Mouse (Mus musculus) intestine, embryonic 15.5 days (tissue): Measurements from ENCODE around the gene Hist1h3f. TPM values are rescaled to one million over a fixed set of nuclear protein-coding genes. Genes with fewer than 3 reads are reported as not detected.
"Not testable (repeated sequence)": the region's sequence is repeated elsewhere in the genome, so short reads cannot be mapped to it uniquely, and the experiment has no call there.

Source experiments
- ATAC-seq: fragments of 200-750 bp; cut with Nextera tagmentation; 2 replicates; pipeline ENCODE4 v1.8.0; 2017; ENCODE audit warnings: moderate TSS enrichment, moderate library complexity
- H3K27ac ChIP-seq: fragments of 300-500 bp; sonication (generic); 2 replicates; pipeline ENCODE4 v1.5.1; 2015; ENCODE audit warnings: mild to moderate bottlenecking, inconsistent platforms
- H3K27me3 ChIP-seq: fragments of 300-500 bp; sonication (generic); replicated peaks from 2 replicates; pipeline ENCODE4 v1.6.1; 2015; ENCODE audit warnings: inconsistent platforms
- H3K36me3 ChIP-seq: fragments of 300-500 bp; sonication (generic); 2 replicates; pipeline ENCODE4 v1.6.1; 2015; ENCODE audit warnings: inconsistent platforms
- H3K4me1 ChIP-seq: fragments of 300-500 bp; sonication (generic); replicated peaks from 2 replicates; pipeline ENCODE4 v1.6.1; 2015; ENCODE audit warnings: inconsistent platforms
- H3K4me2 ChIP-seq: fragments of 300-500 bp; sonication (generic); replicated peaks from 2 replicates; pipeline ENCODE4 v1.6.1; 2015; ENCODE audit warnings: mild to moderate bottlenecking, inconsistent platforms
- H3K4me3 ChIP-seq: fragments of 300-500 bp; sonication (generic); replicated peaks from 2 replicates; pipeline ENCODE4 v1.5.1; 2015; ENCODE audit warnings: inconsistent platforms
- H3K9ac ChIP-seq: fragments of 300-500 bp; sonication (generic); 2 replicates; pipeline ENCODE4 v1.6.1; 2015; ENCODE audit warnings: inconsistent platforms
- H3K9me3 ChIP-seq: fragments of 300-500 bp; sonication (generic); 2 replicates; pipeline ENCODE4 v1.6.1; 2016; ENCODE audit warnings: inconsistent platforms
- WGBS: fragments of 180-500 bp; shearing (Covaris S2); methylation state at CpG from one replicate; pipeline ENCODE4 v1.1.7; 2015; 5-methylcytosine and 5-hydroxymethylcytosine counted together
- polyA plus RNA-seq: library from polyadenylated mRNA; unstranded; fragments of >200 nt; fragmentation: Nextera tagmentation; extraction: Ambion mirVana; gene quantifications from 2 replicates; pipeline ENCODE4 v1.2.1, GENCODE M21; 2015

Gene Hist1h3f
- polyA plus RNA-seq, 1 experiment from 2014 or later = 0.97 TPM

GRCm38 (mm10) chr13:23574546-23575170 is 30.8 kb downstream of the Hist1h3f start:
- H3K27ac ChIP-seq = peak overlapping the region; percentile 81; the same call in 1 of the 2 replicates
- not testable (repeated sequence) for H3K36me3 ChIP-seq, H3K4me1 ChIP-seq, H3K4me3 ChIP-seq, ATAC-seq, H3K27me3 ChIP-seq, H3K9me3 ChIP-seq
- 2% methylated on average over 12 of the region's 39 CpGs for WGBS
- 0 out of 2 replicates have a peak overlapping the region, but pooled peaks have one; percentile 41 for H3K9ac ChIP-seq
- H3K4me2 ChIP-seq = peak overlapping the region; percentile 52

GRCm38 (mm10) chr13:23575271-23575851 is 31.5 kb downstream of the Hist1h3f start, which contains the start of gene Hist1h3d:
TSS of gene Hist1h3d (plus strand) at chr13:23575763.
- no peaks in the 10 kb centered on the region for H3K27me3 ChIP-seq
- WGBS = under 1% methylated on average over 18 of the region's 18 CpGs

GRCm38 (mm10) chr13:23575864-23576313 is 32.0 kb downstream of the Hist1h3f start:
- not testable (repeated sequence) for ATAC-seq, H3K36me3 ChIP-seq, H3K27me3 ChIP-seq, H3K4me1 ChIP-seq, H3K9me3 ChIP-seq
- peak overlapping the region; percentile 84 for H3K27ac ChIP-seq
- peak overlapping the region; percentile 69 for H3K4me2 ChIP-seq
- WGBS = 0% methylated on average over 20 of the region's 40 CpGs
- H3K9ac ChIP-seq = peak overlapping the region; percentile 65
- peak overlapping the region; percentile 42 for H3K4me3 ChIP-seq

More at GRCm38 (mm10) chr13:23575271-23575851, 31.5 kb downstream of the Hist1h3f start, which contains the start of gene Hist1h3d:
- Histone ChIP-seq H3K9me3 (no peaks in the 10 kb centered on the region), H3K36me3 (no peaks in the 10 kb centered on the region), H3K4me3 (peak within 1 kb of the TSS; percentile 42), H3K27ac (peak within 1 kb of the TSS; percentile 84), H3K9ac (peak within 1 kb of the TSS; percentile 65), H3K4me1 (no peaks in the 10 kb centered on the region), H3K4me2 (peak within 1 kb of the TSS; percentile 69)
- ATAC-seq = peak; percentile 61

DNA sequence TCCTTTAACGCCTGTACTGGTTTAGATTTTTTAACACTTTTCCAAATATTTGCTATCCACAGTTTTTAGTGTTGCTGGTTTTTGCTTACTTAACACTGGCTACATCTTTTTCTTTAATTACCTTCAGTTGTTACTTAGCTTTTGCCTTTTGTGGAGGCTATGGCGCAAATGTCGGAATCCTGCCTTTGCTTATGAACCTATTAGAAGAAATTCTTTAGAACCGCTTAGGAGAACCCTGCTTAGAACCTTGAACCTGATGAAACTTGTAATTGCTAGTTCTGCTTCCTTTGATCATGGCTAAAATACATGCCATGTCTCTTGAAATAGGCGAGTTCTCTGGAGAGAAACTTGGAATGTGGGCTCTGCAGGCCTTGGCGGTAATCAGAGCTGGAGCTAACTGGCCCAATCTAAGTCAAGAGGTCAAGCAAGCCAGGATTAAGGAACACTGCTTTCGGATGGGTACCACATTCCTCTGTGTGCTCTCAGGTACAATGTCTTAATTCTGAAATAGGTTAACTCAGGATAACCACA is 32.6 kb downstream of the Hist1h3f start:
- peak overlapping the region; percentile 42 for H3K4me3 ChIP-seq
- peak overlapping the region; percentile 65 for H3K9ac ChIP-seq
- H3K36me3 ChIP-seq = no peaks in the 10 kb centered on the region
- peak overlapping the region; percentile 69 for H3K4me2 ChIP-seq
- H3K9me3 ChIP-seq = no peaks in the 10 kb centered on the region
- H3K4me1 ChIP-seq = no peaks in the 10 kb centered on the region
- ATAC-seq = no peak
- peak overlapping the region; percentile 84 for H3K27ac ChIP-seq
- 8% methylated on average over 7 of the region's 7 CpGs for WGBS
- H3K27me3 ChIP-seq = no peaks in the 10 kb centered on the region

- H3K27ac ChIP-seq = peak overlapping the region; percentile 84
- H3K27me3 ChIP-seq = no peaks in the 10 kb centered on the region
- H3K4me1 ChIP-seq = 0 out of 2 replicates have a peak, but pooled peaks cover 3% of the 10 kb centered on the region
- peak overlapping the region; percentile 69 for H3K4me2 ChIP-seq
- peak overlapping the region; percentile 65; the same call in 1 of the 2 replicates for H3K9ac ChIP-seq
- H3K9me3 ChIP-seq = no peaks in the 10 kb centered on the region
- WGBS = 31% methylated on average over 6 of the region's 6 CpGs
- ATAC-seq = no peak
- no peaks in the 10 kb centered on the region for H3K36me3 ChIP-seq
- peak overlapping the region; percentile 42 for H3K4me3 ChIP-seq
Measured at GRCm38 (mm10) chr13:23576906-23577639, 33.2 kb downstream of the Hist1h3f start.

GRCm38 (mm10) chr13:23577835-23578234 is 34.0 kb downstream of the Hist1h3f start:
- Histone ChIP-seq H3K4me2 (no peak overlapping the region), H3K9me3 (no peaks in the 10 kb centered on the region), H3K4me3 (no peak overlapping the region), H3K4me1 (peaks cover 6% of the 10 kb centered on the region; the same call in 1 of the 2 replicates), H3K9ac (no peak overlapping the region), H3K36me3 (no peaks in the 10 kb centered on the region), H3K27me3 (no peaks in the 10 kb centered on the region), H3K27ac (no peak overlapping the region)
- 92% methylated on average over 1 of the region's 1 CpGs for WGBS
- no peak for ATAC-seq

GRCm38 (mm10) chr13:23581408-23582218 is 37.8 kb downstream of the Hist1h3f start, which contains the start of gene Hist1h4d:
TSS of gene Hist1h4d (plus strand) at chr13:23581598.
- peak; percentile 92 for ATAC-seq
- no peaks in the 10 kb centered on the region for H3K36me3 ChIP-seq

GRCm38 (mm10) chr13:23582219-23583056 is 38.6 kb downstream of the Hist1h3f start:
- Histone ChIP-seq H3K36me3 (no peaks in the 10 kb centered on the region), H3K27ac (peak overlapping the region; percentile 86), H3K9ac (peak overlapping the region; percentile 62), H3K4me2 (peak overlapping the region; percentile 75), H3K4me3 (peak overlapping the region; percentile 51), H3K4me1 (peaks cover 16% of the 10 kb centered on the region; the same call in 1 of the 2 replicates), H3K9me3 (no peaks in the 10 kb centered on the region), H3K27me3 (no peaks in the 10 kb centered on the region)
- 11% methylated on average over 6 of the region's 6 CpGs for WGBS
- ATAC-seq = no peak

More at GRCm38 (mm10) chr13:23581408-23582218, 37.8 kb downstream of the Hist1h3f start, which contains the start of gene Hist1h4d:
- H3K27me3 ChIP-seq = no peaks in the 10 kb centered on the region
- H3K9me3 ChIP-seq = no peaks in the 10 kb centered on the region
- H3K4me3 ChIP-seq = peak within 1 kb of the TSS; percentile 51
- H3K4me1 ChIP-seq = peaks cover 14% of the 10 kb centered on the region; the same call in 1 of the 2 replicates
- H3K9ac ChIP-seq = peak within 1 kb of the TSS; percentile 62
- peak within 1 kb of the TSS; percentile 75 for H3K4me2 ChIP-seq
- H3K27ac ChIP-seq = peak within 1 kb of the TSS; percentile 86
- WGBS = under 1% methylated on average over 43 of the region's 43 CpGs

DNA sequence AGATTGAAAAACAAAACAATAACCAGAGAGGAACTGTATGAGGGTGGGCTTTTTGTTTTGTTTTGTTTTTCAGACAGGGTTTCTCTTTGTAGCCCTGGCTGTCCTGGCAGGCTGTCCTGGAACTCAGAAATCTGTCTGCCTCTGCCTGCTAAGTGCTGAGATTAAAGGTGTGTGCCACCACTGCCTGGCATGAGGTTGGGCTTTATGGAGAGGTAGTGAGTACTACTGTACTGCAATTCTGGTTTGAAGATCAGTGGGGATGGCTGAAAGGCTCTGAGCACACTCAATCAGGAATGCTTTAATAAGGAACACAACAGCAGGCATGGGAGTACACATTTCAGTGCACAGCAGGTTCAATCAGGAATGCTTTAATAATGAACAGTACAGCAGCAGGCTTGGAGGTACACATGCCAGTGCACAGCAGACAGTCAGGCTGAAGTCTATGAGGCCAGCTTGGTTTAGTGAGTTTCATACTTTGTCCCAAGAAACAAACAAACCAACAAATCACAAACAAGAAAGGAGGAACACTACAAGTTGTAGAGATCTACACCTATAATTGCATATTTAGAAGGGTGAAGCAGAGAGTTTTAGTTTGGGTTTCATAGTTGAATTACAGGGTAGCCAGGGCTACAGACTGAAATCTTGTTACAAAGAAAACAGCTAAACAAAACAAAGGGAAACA is 39.7 kb downstream of the Hist1h3f start:
- H3K9ac ChIP-seq = no peak overlapping the region
- peaks cover 16% of the 10 kb centered on the region; the same call in 1 of the 2 replicates for H3K4me1 ChIP-seq
- no peak for ATAC-seq
- H3K36me3 ChIP-seq = no peaks in the 10 kb centered on the region
- H3K4me2 ChIP-seq = peak overlapping the region; percentile 6; the same call in 1 of the 2 replicates
- no peaks in the 10 kb centered on the region for H3K27me3 ChIP-seq
- H3K27ac ChIP-seq = peak overlapping the region; percentile 65
- H3K4me3 ChIP-seq = no peak overlapping the region
- no peaks in the 10 kb centered on the region for H3K9me3 ChIP-seq

DNA sequence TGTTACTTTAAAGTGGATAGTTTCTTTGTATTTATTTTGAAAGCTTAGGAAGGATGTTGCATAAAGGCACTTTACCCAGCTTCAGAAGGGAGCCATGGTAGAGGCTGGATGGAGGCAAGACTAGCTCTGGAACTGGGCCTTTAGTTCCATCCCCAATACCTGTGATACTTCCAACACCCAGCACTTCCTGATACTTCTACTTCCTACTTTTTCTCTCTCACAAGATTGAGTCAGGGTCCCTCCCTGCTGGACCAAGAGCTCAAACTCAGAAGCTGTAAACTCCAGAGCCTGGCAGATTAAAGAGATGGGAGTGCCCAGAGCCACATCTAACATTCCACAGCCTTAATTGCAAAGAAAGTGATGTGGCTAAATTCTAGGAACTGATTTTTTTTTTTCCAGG is 40.5 kb downstream of the Hist1h3f start:
- H3K9me3 ChIP-seq = no peaks in the 10 kb centered on the region
- H3K9ac ChIP-seq = peak overlapping the region; percentile 31; the same call in 1 of the 2 replicates
- H3K27ac ChIP-seq = peak overlapping the region; percentile 96
- no peaks in the 10 kb centered on the region for H3K36me3 ChIP-seq
- H3K27me3 ChIP-seq = no peaks in the 10 kb centered on the region
- ATAC-seq = no peak
- H3K4me1 ChIP-seq = peaks cover 16% of the 10 kb centered on the region; the same call in 1 of the 2 replicates
- H3K4me3 ChIP-seq = 0 out of 2 replicates have a peak overlapping the region, but pooled peaks have one; percentile 45
- H3K4me2 ChIP-seq = peak overlapping the region; percentile 68
